Mouse (Mus musculus) liver, embryonic 16.5 days (tissue): Measurements from ENCODE around the gene Ackr2. TPM values are rescaled to one million over a fixed set of nuclear protein-coding genes. Genes with fewer than 3 reads are reported as not detected.

Experiments
- ATAC-seq: fragments of 200-750 bp; cut with Nextera tagmentation; 2 replicates; pipeline ENCODE4 v1.8.0; 2017; ENCODE audit warnings: low read depth, mild to moderate bottlenecking, moderate number of reproducible peaks, moderate library complexity
- H3K27ac ChIP-seq: fragments of 300-500 bp; sonication (generic); 2 replicates; pipeline ENCODE4 v1.5.1; 2014; ENCODE audit warnings: mild to moderate bottlenecking, low read length
- H3K27me3 ChIP-seq: fragments of 300-500 bp; sonication (generic); 2 replicates; pipeline ENCODE4 v1.6.1; 2014; ENCODE audit warnings: low read depth, low read length, mixed read lengths; ENCODE audit not compliant: control insufficient read depth, insufficient read depth
- H3K36me3 ChIP-seq: fragments of 300-500 bp; sonication (generic); 2 replicates; pipeline ENCODE4 v1.6.1; 2014; ENCODE audit warnings: mild to moderate bottlenecking; ENCODE audit not compliant: control insufficient read depth, insufficient read depth
- H3K4me1 ChIP-seq: fragments of 300-500 bp; sonication (generic); 2 replicates; pipeline ENCODE4 v1.6.1; 2014; ENCODE audit warnings: low read depth, low read length, mixed read lengths; ENCODE audit not compliant: control insufficient read depth
- H3K4me2 ChIP-seq: fragments of 300-500 bp; sonication (generic); 2 replicates; pipeline ENCODE4 v1.6.1; 2014; ENCODE audit warnings: low read depth, low read length, mixed read lengths
- H3K4me3 ChIP-seq: fragments of 300-500 bp; sonication (generic); 2 replicates; pipeline ENCODE4 v1.5.1; 2014; ENCODE audit warnings: low read depth, mild to moderate bottlenecking, low read length
- H3K9ac ChIP-seq: fragments of 300-500 bp; sonication (generic); 2 replicates; pipeline ENCODE4 v1.6.1; 2014; ENCODE audit warnings: low read depth, low read length
- H3K9me3 ChIP-seq: fragments of 300-500 bp; sonication (generic); replicated peaks from 2 replicates; pipeline ENCODE4 v1.6.1; 2016; ENCODE audit warnings: low read length; ENCODE audit not compliant: control insufficient read depth
- WGBS: fragments of 180-500 bp; shearing (Covaris S2); extraction: QIAGEN DNeasy Blood & Tissue Kit; methylation state at CpG from one replicate; pipeline ENCODE4 v1.1.7; 2014; ENCODE audit not compliant: insufficient replicate concordance; 5-methylcytosine and 5-hydroxymethylcytosine counted together
- polyA plus RNA-seq: library from polyadenylated mRNA; unstranded; fragments of >200 nt; fragmentation: Nextera tagmentation; extraction: Ambion mirVana; gene quantifications from 2 replicates; pipeline ENCODE4 v1.2.1, GENCODE M21; 2015

Ackr2 gene
- polyA plus RNA-seq, 1 experiment from 2014 or later = 0.72 TPM

GRCm38 (mm10) chr9:121959966-121960635 lies 61.9 kb downstream of the Ackr2 start:
- no peak overlapping the region for H3K4me2 ChIP-seq
- no peaks in the 10 kb centered on the region for H3K4me1 ChIP-seq
- H3K27me3 ChIP-seq = no peaks in the 10 kb centered on the region
- no peak overlapping the region for H3K27ac ChIP-seq
- no peaks in the 10 kb centered on the region for H3K9me3 ChIP-seq
- H3K36me3 ChIP-seq = no peaks in the 10 kb centered on the region
- H3K4me3 ChIP-seq = no peak overlapping the region
- H3K9ac ChIP-seq = no peak overlapping the region
- no peak for ATAC-seq
- WGBS = 57% methylated on average over 7 of the region's 7 CpGs

Other genes starting within 250 kb of the Ackr2 start
- gene Sec22c, start 192.9 kb upstream of the Ackr2 start, polyA plus RNA-seq = 2.8 and 3.0 TPM in 2 replicates
- 54.9 and 55.5 TPM in 2 replicates for gene Ss18l2, start 188.0 kb upstream of the Ackr2 start, polyA plus RNA-seq
- gene Nktr, start 179.2 kb upstream of the Ackr2 start, polyA plus RNA-seq = 24.9 and 25.2 TPM in 2 replicates
- 0.50 and 0.89 TPM in 2 replicates for gene Zfp651, start 139.0 kb upstream of the Ackr2 start, polyA plus RNA-seq
- gene Klhl40, start 120.7 kb upstream of the Ackr2 start, polyA plus RNA-seq = 0.53 and 1.5 TPM in 2 replicates
- 0.07 and 0.31 TPM in 2 replicates for gene Hhatl, start 105.8 kb upstream of the Ackr2 start, polyA plus RNA-seq
- 0.07 TPM in 1 of 2 replicates, not detected in the other for gene Ccdc13, start 58.9 kb upstream of the Ackr2 start, polyA plus RNA-seq
- gene Higd1a, start 40.0 kb upstream of the Ackr2 start, polyA plus RNA-seq = 114 and 136 TPM in 2 replicates
- gene Cyp8b1, start 17.9 kb downstream of the Ackr2 start, polyA plus RNA-seq = 13.0 and 19.0 TPM in 2 replicates
- 0.40 and 0.76 TPM in 2 replicates for gene Fam198a, start 52.6 kb downstream of the Ackr2 start, polyA plus RNA-seq
- gene Pomgnt2, start 98.8 kb downstream of the Ackr2 start, polyA plus RNA-seq = 2.9 and 3.2 TPM in 2 replicates
- gene Snrk, start 218.9 kb downstream of the Ackr2 start, polyA plus RNA-seq = 17.9 and 20.1 TPM in 2 replicates